Mouse (Mus musculus): ENCODE results near the gene Abat. TPM values are rescaled to one million over a fixed set of nuclear protein-coding genes. Genes with fewer than 3 reads are reported as not detected.

Abat gene
- total RNA-seq (2015; ENCODE audit: low replicate concordance): 2.5 TPM in 1 of 2 replicates, not detected in the other
- 1.3 and 2.4 TPM in 2 replicates for total RNA-seq (2017; ENCODE audit: low replicate concordance)

DNA sequence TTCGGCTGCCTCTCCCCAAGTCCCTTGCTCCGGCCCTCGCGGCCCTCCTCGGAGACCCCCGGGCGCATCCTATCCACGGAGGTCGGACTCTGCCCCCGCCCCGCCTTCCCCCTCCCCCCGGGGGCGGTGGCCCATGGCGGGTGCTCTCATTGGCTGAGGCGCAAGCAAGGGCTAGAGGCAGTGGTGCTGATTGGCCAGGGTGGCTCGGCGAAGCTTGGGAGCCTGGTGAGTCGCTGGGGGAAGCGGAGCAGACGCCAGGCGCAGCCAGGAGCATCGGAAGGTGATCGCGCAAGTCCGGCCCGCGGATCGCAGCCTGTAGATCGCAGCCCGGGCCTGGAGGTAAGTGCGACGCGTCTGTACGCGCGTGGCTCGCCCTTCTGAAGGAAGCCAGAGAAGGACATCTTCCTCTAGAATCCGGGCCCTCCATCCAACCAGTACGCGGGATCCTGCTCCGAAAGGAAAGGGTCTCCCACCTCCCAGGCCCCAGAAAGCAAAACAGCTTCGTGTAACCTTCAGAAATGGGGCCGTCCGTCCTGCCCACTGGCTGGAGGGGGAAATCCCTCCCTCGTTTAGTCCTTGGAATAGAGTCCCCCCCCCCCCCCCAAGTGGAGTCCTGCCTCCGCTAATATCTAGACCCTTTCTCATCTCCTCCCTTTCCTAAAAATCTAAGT lies at the start of gene Abat:
TSS of gene Abat (plus strand) at position 194 of the 671 bp plus-strand sequence.
- no peak for ATAC-seq (replicated peaks; ENCODE audit: low FRiP score, poor library complexity, severe bottlenecking)

DNA sequence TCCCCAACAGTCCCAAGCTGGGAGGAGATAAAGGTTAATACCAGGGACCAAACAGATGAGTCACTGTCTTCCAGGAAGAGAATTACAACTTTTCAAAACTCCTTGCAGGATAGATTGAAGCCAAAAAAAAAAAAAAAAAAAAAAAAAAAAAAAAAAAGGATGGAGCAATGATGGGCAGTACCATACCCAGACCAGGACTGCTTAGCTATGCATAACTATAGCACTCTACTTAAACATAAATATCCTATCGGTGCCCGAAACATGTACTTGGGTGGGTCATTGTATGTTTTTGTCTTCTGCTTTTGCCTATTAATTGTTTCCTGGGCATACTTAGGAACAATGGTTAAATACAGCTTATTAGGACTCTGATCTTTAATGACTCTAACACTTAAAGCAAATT lies 43.1 kb upstream of the Abat start:
- no peak for ATAC-seq (replicated peaks; ENCODE audit: low FRiP score, poor library complexity, severe bottlenecking)

DNA sequence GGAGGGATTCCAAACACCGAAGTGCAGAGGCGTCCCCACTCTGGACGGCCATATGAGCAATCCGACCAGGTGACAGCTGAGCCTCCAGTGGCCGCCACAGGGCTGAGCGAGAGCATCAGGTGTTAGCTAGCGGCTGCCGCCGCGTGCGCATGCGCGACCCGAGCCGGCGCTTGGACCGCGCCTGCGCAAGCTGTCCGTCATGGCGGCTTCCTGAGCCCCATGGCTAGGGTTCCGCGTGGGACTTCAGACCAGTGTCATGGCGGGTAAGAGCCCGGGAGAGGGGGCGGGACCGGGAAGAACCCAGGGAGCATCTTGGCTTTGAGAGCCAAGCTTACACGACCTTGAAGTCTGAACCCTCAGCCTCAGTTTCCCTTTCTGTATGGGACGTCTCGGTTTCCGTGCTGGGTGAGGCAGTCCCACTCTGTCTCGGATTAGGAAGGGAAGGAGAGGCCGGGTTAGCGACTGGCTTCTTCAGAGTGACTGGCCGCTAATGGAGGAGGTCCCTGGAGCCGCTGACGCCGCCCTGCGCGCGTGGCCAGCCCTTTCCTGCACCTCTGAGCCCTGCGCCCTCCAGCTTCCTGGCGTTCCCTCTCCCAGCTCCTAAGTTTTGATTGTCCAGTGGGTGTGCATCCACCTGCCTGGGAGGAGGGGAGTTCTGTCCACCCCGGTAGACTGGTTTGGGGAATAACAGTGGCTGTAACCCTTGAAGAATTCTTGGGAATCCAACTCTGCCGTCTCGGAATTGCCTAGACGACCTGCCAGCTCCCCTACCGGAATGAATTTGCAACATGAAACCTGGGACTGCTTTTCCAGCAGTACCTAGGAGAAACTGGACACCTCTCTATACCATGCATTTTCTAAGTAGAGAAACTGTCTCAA lies 42.4 kb upstream of the Abat start, which contains the start of gene Mettl22:
TSS of gene Mettl22 (plus strand) at position 186 of the 879 bp plus-strand sequence.
- peak; percentile 94 for ATAC-seq (replicated peaks; ENCODE audit: low FRiP score, poor library complexity, severe bottlenecking)

DNA sequence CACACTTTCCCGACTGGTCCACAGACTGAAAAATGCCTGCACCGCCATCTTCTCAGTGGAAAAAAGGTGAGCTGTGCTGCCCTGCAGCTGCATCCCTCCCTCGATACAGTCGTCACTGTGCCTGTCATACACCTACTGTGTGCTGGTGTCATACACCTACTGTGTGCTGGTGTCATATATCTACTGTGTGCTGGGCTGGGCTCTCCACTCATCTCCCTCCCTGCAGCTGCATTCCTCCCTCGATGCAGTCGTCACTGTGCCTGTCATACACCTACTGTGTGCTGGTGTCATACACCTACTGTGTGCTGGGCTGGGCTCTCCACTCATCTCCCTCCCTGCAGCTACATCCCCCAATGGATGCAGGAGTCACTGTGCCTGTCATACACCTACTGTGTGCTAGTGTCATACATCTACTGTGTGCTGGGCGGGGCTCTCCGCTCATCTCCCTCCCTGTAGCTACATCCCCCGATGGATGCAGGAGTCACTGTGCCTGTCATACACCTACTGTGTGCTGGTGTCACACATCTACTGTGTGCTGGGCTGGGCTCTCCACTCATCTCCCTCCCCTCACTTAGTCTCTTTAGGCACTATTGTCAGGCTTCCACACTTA lies 25.7 kb upstream of the Abat start:
- ATAC-seq (replicated peaks; ENCODE audit: low FRiP score, poor library complexity, severe bottlenecking): no peak

DNA sequence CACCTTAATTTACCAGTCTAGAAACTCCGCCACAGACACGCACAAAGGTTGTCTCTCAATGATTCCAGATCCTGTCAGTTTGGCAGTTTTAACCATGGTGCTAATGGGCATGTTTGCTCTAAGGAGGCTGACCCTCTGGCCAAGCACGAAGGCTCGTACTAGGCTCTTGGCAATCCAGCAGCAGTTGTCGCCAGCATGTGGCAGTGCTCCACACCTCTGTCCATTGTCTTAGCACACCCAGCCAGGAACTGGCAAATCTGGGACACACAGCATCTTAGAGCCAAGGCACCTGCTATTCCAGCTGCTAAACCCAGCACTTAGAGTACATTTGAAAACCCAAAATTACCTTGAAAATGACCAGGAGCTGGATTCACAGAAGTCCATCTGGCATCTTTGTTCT lies 23.9 kb upstream of the Abat start:
- ATAC-seq (replicated peaks; ENCODE audit: low FRiP score, poor library complexity, severe bottlenecking): no peak

DNA sequence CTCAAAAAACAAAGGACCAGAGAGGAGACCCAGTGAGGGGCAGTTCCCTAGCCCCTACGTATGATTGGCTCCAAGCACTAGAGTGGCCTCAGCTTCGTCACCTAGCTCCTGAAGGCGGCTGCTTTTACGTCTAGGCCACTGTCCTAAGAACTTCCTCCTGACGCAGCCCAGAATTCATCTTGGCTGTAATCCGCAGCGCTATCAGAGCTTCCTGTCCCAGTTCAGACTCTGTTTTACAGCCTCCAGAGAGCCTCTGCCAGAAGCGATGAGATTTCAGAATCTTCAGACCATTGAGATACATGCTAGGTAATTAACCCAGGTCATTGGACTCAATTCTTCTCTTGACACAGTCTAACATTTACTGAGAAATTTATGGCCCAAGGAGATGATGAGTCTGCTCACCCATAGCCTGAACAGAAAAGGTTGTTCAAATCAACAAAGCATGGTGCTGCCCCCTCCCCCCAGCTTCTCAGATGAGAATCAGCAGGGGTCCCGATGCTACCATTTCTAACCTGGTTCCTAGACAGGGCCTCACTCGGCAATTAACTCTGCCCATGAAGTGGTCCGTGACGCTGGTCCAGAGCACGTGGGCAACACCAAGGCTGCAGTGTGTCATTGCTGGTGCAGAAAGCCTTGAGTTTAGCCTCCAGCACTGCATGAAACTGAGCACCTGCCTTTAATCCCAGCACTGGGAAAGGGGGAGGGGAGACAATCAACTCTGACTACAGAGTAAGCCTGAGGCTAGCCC lies 21.3 kb upstream of the Abat start:
- ATAC-seq (replicated peaks; ENCODE audit: low FRiP score, poor library complexity, severe bottlenecking): no peak

DNA sequence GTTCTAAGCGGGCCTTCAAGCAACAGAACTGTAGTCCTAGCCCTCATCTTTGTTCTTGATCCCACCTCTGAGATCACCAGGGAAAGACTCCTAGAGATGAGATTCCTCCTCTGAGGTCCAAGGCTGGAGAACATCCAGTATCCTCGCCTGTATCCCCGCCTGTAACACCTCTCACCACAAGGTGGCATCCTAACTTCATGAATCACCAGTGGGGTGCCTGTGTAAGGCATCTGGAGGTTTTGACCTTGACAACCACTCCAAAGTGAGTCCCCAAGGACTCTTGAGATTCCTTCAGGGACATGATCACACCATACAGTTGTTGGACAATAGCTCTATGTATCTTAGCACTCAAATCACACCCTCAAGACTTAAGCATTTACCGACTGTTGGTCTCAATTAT lies 19.0 kb upstream of the Abat start:
- peak; percentile 75 for ATAC-seq (replicated peaks; ENCODE audit: low FRiP score, poor library complexity, severe bottlenecking)

DNA sequence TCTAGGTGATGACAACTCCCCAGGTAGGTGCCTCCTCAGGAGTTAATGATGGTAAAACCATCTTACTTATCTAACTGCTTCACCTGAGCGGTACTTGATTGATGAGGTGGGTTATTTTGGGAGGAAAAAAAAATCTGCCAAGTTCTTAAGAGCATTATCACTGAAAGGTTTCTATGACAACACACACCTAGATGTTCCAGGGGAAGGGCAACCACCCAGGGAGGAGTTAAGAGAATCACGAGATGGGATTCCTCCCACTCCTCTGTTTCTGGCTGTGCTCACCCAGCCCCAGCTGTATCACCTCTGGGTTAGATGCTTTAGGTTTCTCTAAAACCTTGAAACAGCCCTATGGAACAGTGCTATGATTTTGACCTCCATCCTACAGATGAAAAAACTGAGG lies 16.3 kb upstream of the Abat start:
- no peak for ATAC-seq (replicated peaks; ENCODE audit: low FRiP score, poor library complexity, severe bottlenecking)

DNA sequence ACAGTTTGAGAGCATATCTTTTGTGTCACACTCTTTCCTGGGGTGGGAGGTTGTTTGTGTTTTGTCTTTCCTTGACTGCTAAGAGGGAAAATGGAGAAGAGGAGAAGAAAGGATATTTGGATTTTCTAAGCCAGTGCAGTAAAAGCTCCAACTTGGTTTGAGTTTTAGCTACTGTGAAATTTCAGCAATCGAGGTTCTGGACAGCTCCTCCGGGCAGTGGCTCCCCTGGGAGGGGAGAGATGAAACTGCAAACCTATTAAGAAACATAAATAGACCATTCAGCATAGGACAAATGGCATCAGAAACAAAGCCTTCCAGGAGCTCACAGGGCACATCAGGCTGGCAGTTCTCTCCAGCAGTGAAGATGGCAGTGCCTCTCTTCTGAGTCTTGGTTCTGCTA lies 9.0 kb upstream of the Abat start:
- ATAC-seq (replicated peaks; ENCODE audit: low FRiP score, poor library complexity, severe bottlenecking): no peak

DNA sequence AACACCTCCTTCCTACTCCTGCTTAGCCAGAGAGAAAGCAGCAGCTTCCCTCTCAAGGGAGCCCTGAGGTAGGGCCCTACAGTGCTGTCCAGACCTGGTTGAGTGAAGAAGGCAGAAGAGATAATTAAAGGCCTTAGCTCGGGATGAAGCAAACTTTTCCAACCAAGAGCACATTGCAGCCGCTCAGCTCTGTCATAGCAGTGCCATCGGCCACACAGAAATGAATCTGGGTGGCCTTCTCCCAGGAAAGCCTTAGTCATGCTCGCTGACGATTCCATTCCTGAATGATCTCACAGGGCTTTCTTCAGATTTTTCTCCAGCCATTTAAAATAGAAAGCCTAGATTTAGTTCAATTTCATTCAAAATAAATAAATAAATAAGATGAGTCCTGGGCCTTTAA lies 3.3 kb upstream of the Abat start:
- ATAC-seq (replicated peaks; ENCODE audit: low FRiP score, poor library complexity, severe bottlenecking): no peak

DNA sequence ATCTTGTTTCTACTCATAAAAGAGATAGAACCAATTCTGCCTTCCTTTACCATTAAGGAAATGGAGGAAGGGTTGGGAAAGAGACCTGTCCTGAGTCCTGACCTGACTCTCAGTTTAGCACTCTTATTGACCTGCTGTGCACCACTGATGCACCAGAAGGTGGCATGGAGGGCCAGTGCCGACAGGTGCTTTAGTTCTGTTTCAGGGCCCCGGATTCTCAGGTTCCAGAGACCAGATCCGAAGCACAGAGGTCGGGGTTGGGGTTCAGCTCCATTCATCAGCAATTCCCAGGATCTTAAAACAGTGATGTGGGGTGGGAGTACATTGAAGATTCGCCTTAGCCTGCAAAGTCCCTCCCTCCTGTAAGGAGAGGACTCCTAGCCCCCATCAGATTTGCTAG lies 399 bp upstream of the Abat start:
- no peak for ATAC-seq (replicated peaks; ENCODE audit: low FRiP score, poor library complexity, severe bottlenecking)

DNA sequence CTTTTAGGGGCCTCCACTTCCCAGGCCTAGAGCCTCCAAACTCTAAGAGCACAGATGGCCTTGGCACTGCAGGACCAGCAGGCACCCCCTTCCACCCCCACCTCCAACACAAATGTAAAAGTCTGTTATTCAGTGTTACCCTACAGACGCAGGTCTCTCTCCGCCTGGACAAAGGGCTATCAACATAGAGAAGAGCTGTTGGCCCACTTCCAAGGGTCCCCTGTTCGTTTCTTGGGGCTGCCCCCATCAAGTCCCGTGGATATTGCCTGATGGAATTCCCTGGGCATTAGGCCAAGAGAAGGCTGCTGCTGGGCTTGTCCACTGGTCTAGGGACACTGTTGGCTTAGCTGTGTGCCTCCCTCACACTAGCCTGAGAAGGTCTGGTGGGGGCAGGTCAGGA lies 951 bp downstream of the Abat start:
- ATAC-seq (replicated peaks; ENCODE audit: low FRiP score, poor library complexity, severe bottlenecking): no peak

DNA sequence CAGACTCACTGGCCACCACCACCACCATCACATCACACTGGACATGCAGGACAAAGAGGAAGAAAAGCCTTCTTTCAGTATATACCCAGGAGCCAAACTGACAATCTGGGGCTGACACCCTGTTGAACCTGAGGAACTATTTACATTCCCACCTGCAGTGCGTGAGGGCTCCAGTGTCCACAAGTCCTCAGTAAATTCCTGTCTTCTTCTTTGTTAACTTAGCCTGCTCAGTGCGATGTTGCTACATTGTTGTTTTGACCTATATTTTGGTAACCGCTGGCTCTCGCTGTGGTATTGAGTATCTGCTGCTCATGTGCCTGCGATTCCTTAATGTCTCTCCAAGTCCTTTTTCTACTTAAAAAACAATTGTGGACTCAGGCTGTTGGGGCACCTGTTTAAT lies 7.3 kb downstream of the Abat start:
- ATAC-seq (replicated peaks; ENCODE audit: low FRiP score, poor library complexity, severe bottlenecking): no peak

DNA sequence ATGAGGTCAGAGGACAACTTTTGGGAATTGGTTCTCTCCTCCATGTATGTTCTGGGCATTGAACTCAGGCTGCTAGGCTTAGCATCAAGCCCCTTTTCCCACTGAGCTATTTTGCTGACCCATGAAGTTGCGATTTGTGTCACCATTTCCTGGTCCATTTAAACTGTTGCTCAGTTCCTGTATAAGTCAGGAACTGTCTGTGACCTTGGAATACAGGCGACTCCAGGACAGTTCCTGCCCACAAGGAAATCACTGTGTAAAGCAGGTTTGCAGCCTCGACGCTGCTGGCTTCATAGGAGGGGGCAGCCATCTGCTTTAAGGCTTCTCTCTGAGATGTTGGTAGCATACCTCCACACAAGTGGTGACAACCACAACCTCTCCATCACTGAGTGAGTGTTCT lies 8.1 kb downstream of the Abat start:
- ATAC-seq (replicated peaks; ENCODE audit: low FRiP score, poor library complexity, severe bottlenecking): no peak

DNA sequence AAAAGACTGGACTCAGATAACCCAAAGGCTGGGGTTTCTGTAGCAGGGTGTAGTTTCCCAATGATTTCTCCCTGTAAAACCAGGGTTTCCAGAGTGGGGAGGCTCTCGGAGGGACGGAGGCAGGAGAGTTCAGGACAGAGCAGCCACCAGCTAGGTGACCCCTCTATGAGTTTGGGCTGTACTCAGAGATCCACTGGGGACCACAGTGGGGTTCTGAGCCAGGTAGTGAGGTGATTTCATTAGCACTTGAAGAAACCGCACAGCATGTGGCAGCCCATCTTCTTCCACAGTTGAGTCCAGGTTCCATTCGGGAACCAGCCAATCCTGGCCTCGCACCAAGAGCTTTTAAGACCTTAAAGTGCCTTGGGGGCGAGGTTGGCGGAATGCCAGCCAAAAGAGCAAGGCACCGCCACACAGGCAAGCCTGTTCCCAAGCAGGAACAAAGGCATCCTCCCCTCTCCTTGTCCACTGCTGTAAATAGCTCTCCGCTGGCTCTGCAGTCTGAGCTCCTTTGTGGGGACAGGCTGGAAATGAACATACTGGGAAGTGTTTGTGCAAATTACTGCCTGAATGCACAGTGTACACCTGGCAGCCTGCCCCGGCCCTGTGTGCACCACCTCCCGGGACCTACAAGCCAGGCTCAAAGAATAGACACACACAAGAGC lies 10.4 kb downstream of the Abat start:
- ATAC-seq (replicated peaks; ENCODE audit: low FRiP score, poor library complexity, severe bottlenecking): no peak

DNA sequence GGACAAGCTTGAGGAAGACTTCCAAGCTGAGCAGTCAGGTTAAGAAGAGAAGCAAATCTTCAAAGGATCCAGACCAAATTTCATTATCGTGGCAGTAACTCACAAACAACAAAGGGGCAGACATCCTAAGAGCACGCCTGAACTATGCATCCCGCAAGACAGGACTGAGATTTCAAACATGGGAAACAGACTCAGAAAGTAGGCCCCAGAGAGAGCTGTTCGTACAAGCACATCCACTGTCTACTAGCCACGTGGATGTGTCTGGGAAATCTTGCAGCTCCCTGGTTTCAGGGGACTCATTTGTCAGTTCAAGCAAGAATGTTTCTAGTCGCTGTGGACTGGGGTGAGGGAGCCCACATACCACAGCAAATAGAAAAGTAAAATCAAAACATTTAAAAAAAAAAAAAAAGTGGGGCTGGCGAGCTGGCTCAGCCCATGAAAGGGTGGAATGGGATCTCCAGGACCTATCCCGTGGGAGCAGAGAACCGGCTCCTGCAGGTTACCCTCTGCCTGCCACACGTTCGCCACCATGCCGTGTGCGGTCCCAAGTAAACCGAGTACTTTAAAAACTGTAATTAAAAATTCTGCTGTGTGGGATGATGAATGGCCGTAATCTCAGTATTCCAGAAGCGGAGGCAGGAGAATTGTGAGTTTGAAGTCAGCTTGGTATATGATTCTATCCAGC lies 11.1 kb downstream of the Abat start:
- no peak for ATAC-seq (replicated peaks; ENCODE audit: low FRiP score, poor library complexity, severe bottlenecking)

DNA sequence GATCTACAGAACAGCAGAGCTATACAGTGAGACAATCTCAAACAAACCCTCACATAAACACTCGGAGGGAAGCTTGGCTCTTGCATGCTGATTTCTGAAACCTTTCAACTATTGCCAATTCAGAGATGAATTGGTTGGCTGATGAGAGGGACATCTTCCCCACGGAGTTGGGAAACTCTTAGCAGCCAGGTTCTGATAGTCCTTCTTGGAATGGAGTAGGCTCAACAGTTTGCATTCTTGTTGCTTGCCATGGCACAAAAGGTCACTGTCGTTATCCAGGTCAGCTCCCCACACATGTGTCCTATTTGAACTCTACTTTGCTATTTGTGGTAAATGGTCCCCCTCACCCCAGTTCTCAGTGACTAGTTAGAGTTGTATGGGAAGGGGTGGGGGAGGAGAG lies 12.1 kb downstream of the Abat start:
- ATAC-seq (replicated peaks; ENCODE audit: low FRiP score, poor library complexity, severe bottlenecking): no peak

DNA sequence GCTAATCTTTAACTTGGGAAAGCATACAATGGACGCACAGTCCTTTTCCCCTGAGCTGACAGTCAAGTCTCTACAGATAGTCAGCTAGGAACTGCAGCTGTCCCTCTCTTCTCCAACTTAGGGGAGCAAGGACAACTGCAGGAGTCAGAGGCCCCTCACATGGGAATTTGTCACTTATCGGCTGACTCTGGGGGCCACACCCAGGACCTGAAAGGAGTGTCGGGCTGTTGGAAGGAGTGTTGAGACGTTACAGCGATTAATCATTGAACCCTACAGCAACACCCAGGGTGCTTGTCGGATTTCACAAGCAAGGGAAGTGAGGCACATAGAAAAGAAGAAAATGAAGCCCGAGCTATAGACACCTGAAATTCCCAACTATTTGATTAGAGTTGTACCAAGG lies 12.6 kb downstream of the Abat start:
- ATAC-seq (replicated peaks; ENCODE audit: low FRiP score, poor library complexity, severe bottlenecking): no peak

DNA sequence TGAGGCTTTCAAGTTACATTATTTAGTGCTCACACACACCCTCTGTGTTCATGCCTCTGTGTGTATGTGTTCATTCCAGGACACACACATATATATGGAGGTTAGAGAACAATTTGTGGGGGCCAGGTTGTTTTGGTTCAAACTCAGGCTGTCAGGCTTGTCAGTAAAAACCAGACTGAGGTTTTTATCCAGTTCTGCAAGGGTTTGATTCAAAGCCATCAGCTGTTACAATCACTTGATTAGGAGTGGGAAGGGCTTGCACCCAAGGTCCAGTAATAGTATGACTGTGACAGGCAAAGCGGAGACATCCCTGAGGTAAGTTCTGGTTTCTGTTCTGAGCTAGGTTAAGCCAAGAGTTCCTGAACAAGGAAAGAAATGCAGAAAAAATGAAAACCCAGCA lies 16.2 kb downstream of the Abat start:
- no peak for ATAC-seq (replicated peaks; ENCODE audit: low FRiP score, poor library complexity, severe bottlenecking)
